Mouse (Mus musculus) urinary bladder, postnatal 10 days (tissue): ENCODE results near the gene Gm5157.
"Not testable (repeated sequence)": the region's sequence is repeated elsewhere in the genome, so short reads cannot be mapped to it uniquely, and the experiment has no call there.

Experiments
- DNase-seq: peaks from one replicate; pipeline ENCODE4 v3.0.0; 2022; ENCODE audit warnings: low spot score

Gm5157 gene

DNA sequence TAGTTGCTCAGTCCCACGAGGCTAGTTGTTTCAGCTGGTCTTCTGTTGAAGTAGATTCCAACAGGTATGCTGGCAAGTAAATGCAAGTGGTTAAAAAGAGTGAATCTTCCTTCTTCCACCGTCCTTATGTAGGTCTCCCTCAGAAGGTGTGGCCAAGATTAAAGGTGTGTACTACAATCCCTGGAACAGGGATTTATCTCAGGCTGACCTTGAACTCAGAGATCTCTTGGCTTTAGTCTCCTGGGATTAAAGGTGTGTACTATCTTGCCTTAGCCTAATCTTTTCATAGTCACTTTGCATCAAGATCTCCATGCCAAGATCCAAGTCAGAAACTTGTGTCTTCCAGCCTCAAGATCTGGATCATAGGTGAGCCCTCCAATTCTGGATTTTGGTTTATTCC, at the start of gene Gm5157:
Gene Gm5157 (minus strand): TSS at position 101 of the 400 bp plus-strand sequence.
- not testable (repeated sequence) for DNase-seq

- DNase-seq: not testable (repeated sequence)
These were observed 28.3 kb downstream of the Gm5157 start, which contains the start of gene Vmn1r123 for GRCm38 (mm10) chr7:21161885-21162284. TSS of gene Vmn1r123 (plus strand) at chr7:21162185.
